Comparison of ENCODE assay signal across 16 mouse cellular contexts in genomic region chr12:9519346-9519745, GRCm38 (mm10). TPM values are rescaled to one million over a fixed set of nuclear protein-coding genes. Genes with fewer than 3 reads are reported as not detected.
DNase-seq lines count a peak whose midpoint lies in the region; ATAC-seq lines count a peak whose summit lies in the region.
"Had no signal": no experiment of that assay in that cellular context is flagged by ENCODE, and none has a peak within 500 bp of the region (broad histone marks: within the 10 kb centered on the region; RNA-seq: fewer than 3 reads in every experiment).

No protein-coding gene starts in this region.

- DNase-seq in embryonic facial prominence, embryonic 14.5 days (ENCODE audit: low spot score) = peak; percentile 12
- no peak for DNase-seq in embryonic facial prominence, embryonic 10.5 days (ENCODE audit: low spot score)
- DNase-seq in left cerebral cortex, postnatal 4 days = peak; percentile 13
- no peak for DNase-seq in left cerebral cortex, postnatal 36 days (ENCODE audit: low spot score in 2 of 2)
- DNase-seq in adrenal gland, adult 8-10 months = peak; percentile 26
- DNase-seq in lung, postnatal 14 days = peak; percentile 14
- DNase-seq: B cell, adult 2 months; cerebellum, postnatal 25 days; right cerebral cortex, postnatal 25 days had no signal

- 63% methylated on average over 3 of the region's 3 CpGs for WGBS in embryonic facial prominence, embryonic 14.5 days
- 85% methylated on average over 3 of the region's 3 CpGs for WGBS in embryonic facial prominence, embryonic 10.5 days
- 88% methylated on average over 3 of the region's 3 CpGs for WGBS in midbrain, embryonic 16.5 days
- 77% methylated on average over 3 of the region's 3 CpGs for WGBS in midbrain, embryonic 15.5 days

- H3K9me3 ChIP-seq in embryonic facial prominence, embryonic 14.5 days (ENCODE audit: control insufficient read depth, low read length) = no peaks in the 10 kb centered on the region
- no peaks in the 10 kb centered on the region for H3K9me3 ChIP-seq in embryonic facial prominence, embryonic 10.5 days
- no peaks in the 10 kb centered on the region for H3K9me3 ChIP-seq in midbrain, embryonic 16.5 days (replicated peaks; ENCODE audit: control insufficient read depth, low read length, poor library complexity, severe bottlenecking)
- H3K9me3 ChIP-seq in midbrain, embryonic 15.5 days = no peaks in the 10 kb centered on the region
- H3K9me3 ChIP-seq: midbrain, embryonic 10.5 days; neural tube, embryonic 13.5 days had no signal

- no peaks in the 10 kb centered on the region for H3K27me3 ChIP-seq in embryonic facial prominence, embryonic 14.5 days (replicated peaks; ENCODE audit: control insufficient read depth, insufficient read depth, low read length)
- H3K27me3 ChIP-seq in embryonic facial prominence, embryonic 10.5 days (replicated peaks; ENCODE audit: low read depth, poor library complexity, severe bottlenecking) = no peaks in the 10 kb centered on the region
- H3K27me3 ChIP-seq in midbrain, embryonic 16.5 days (ENCODE audit: control insufficient read depth, insufficient read depth, low read depth, low read length) = no peaks in the 10 kb centered on the region
- no peaks in the 10 kb centered on the region for H3K27me3 ChIP-seq in midbrain, embryonic 15.5 days (replicated peaks)
- H3K27me3 ChIP-seq: neural tube, embryonic 13.5 days had no signal

- no peak for ATAC-seq in embryonic facial prominence, embryonic 14.5 days (ENCODE audit: low read depth)
- no peak for ATAC-seq in midbrain, embryonic 16.5 days
- no peak for ATAC-seq in midbrain, embryonic 15.5 days (replicated peaks)

- H3K36me3 ChIP-seq in embryonic facial prominence, embryonic 14.5 days (ENCODE audit: control insufficient read depth, insufficient read depth, low read length) = no peaks in the 10 kb centered on the region
- no peaks in the 10 kb centered on the region for H3K36me3 ChIP-seq in embryonic facial prominence, embryonic 10.5 days (replicated peaks)
- H3K36me3 ChIP-seq in midbrain, embryonic 16.5 days (ENCODE audit: control insufficient read depth, insufficient read depth, low read length) = no peaks in the 10 kb centered on the region
- no peaks in the 10 kb centered on the region for H3K36me3 ChIP-seq in midbrain, embryonic 15.5 days (replicated peaks)
- H3K36me3 ChIP-seq: midbrain, embryonic 10.5 days; neural tube, embryonic 13.5 days had no signal

- no peak overlapping the region for H3K27ac ChIP-seq in embryonic facial prominence, embryonic 14.5 days (replicated peaks; ENCODE audit: low read depth, low read length)
- H3K27ac ChIP-seq in embryonic facial prominence, embryonic 10.5 days (replicated peaks) = no peak overlapping the region
- H3K27ac ChIP-seq in midbrain, embryonic 16.5 days (ENCODE audit: low read length) = no peak overlapping the region
- H3K27ac ChIP-seq in midbrain, embryonic 15.5 days = no peak overlapping the region
- H3K27ac ChIP-seq: midbrain, embryonic 10.5 days; neural tube, embryonic 13.5 days; stomach, postnatal 0 days had no signal

- no peak overlapping the region for H3K4me3 ChIP-seq in embryonic facial prominence, embryonic 14.5 days (ENCODE audit: low read depth, low read length)
- no peak overlapping the region for H3K4me3 ChIP-seq in embryonic facial prominence, embryonic 10.5 days
- H3K4me3 ChIP-seq in midbrain, embryonic 16.5 days (ENCODE audit: low read depth, low read length) = no peak overlapping the region
- no peak overlapping the region for H3K4me3 ChIP-seq in midbrain, embryonic 15.5 days
- H3K4me3 ChIP-seq: midbrain, embryonic 10.5 days; neural tube, embryonic 13.5 days had no signal

- intact Hi-C loops in left cerebral cortex, postnatal 4 days (cut with DNase I) = no loop called here
- intact Hi-C loops in left cerebral cortex, postnatal 36 days (cut with DNase I) = no loop called here

- H3K9ac ChIP-seq in embryonic facial prominence, embryonic 14.5 days (ENCODE audit: low read depth, low read length) = no peak overlapping the region
- no peak overlapping the region for H3K9ac ChIP-seq in midbrain, embryonic 16.5 days (ENCODE audit: low read depth, low read length)
- no peak overlapping the region for H3K9ac ChIP-seq in midbrain, embryonic 15.5 days
- H3K9ac ChIP-seq: neural tube, embryonic 13.5 days had no signal

- no peak overlapping the region for H3K4me2 ChIP-seq in embryonic facial prominence, embryonic 14.5 days (ENCODE audit: low read depth, low read length)
- no peak overlapping the region for H3K4me2 ChIP-seq in midbrain, embryonic 16.5 days (ENCODE audit: low read length)
- no peak overlapping the region for H3K4me2 ChIP-seq in midbrain, embryonic 15.5 days
- H3K4me2 ChIP-seq: liver, embryonic 11.5 days; neural tube, embryonic 13.5 days had no signal

- H3K4me1 ChIP-seq in embryonic facial prominence, embryonic 14.5 days (ENCODE audit: control insufficient read depth, insufficient read depth, low read length) = peaks cover 2% of the 10 kb centered on the region
- no peaks in the 10 kb centered on the region for H3K4me1 ChIP-seq in embryonic facial prominence, embryonic 10.5 days
- no peaks in the 10 kb centered on the region for H3K4me1 ChIP-seq in midbrain, embryonic 16.5 days (ENCODE audit: control insufficient read depth, insufficient read depth, low read length)
- H3K4me1 ChIP-seq in midbrain, embryonic 15.5 days = no peaks in the 10 kb centered on the region
- H3K4me1 ChIP-seq: midbrain, embryonic 10.5 days; neural tube, embryonic 13.5 days had no signal

RNA-seq across cellular contexts. Expression of gene Osr1, which starts 50.6 kb away (rescaled TPM):
- polyA plus RNA-seq in embryonic facial prominence, embryonic 14.5 days (2014; fragmentation: Nextera tagmentation; extraction: Ambion mirVana) = 66.1 and 88.3 TPM in 2 replicates
- polyA plus RNA-seq in embryonic facial prominence, embryonic 10.5 days (2016; fragmentation: Nextera tagmentation; extraction: Ambion mirVana) = 13.8 and 23.6 TPM in 2 replicates
- total RNA-seq in left cerebral cortex, postnatal 4 days (2021) = 1 to 10 TPM; 4.4 to 6.0 TPM
- 1 to 10 TPM; 1.8 to 3.5 TPM for total RNA-seq in left cerebral cortex, postnatal 36 days (2021)
- 1 to 10 TPM; 1.2 to 3.4 (median 2.3) TPM for total RNA-seq in adrenal gland, adult 8-10 months (2022)
- polyA plus RNA-seq in midbrain, embryonic 16.5 days (2015; fragmentation: Nextera tagmentation; extraction: Ambion mirVana) = 5.8 and 7.8 TPM in 2 replicates
- polyA plus RNA-seq in midbrain, embryonic 15.5 days (2015; fragmentation: Nextera tagmentation; extraction: Ambion mirVana) = 10.5 and 16.3 TPM in 2 replicates
- total RNA-seq: MEL had no signal

Comparison
In these comparisons a context has a peak if more than half of its experiments do, and no peak if none do; other contexts are left out.
1. DNase-seq: peak in embryonic facial prominence, embryonic 14.5 days (single experiment), left cerebral cortex, postnatal 4 days (single experiment), adrenal gland, adult 8-10 months (single experiment) and lung, postnatal 14 days (single experiment); none in embryonic facial prominence, embryonic 10.5 days (single experiment) and left cerebral cortex, postnatal 36 days (0 of 2).